Mouse (Mus musculus) myocyte (in vitro differentiated cells): Measurements from ENCODE around the gene Leng8. TPM values are rescaled to one million over a fixed set of nuclear protein-coding genes. Genes with fewer than 3 reads are reported as not detected.

Source experiments
- H3K27me3 ChIP-seq: one replicate; pipeline ENCODE4 v1.6.1; 2011; ENCODE audit not compliant: control insufficient read depth, insufficient read depth, insufficient read length
- H3K36me3 ChIP-seq: one replicate; pipeline ENCODE4 v1.6.1; 2011; ENCODE audit not compliant: control insufficient read depth, insufficient read depth
- H3K4me2 ChIP-seq: one replicate; pipeline ENCODE4 v1.6.1; 2011; ENCODE audit warnings: low read depth, control low read depth
- H3K4me3 ChIP-seq: one replicate; pipeline ENCODE4 v1.5.1; 2011; ENCODE audit warnings: mild to moderate bottlenecking, control low read depth, moderate library complexity
- H3K79me2 ChIP-seq: one replicate; pipeline ENCODE4 v1.6.1; 2011; ENCODE audit not compliant: control insufficient read depth, insufficient read depth
- H3ac ChIP-seq: one replicate; pipeline ENCODE4 v1.6.1; 2011; ENCODE audit not compliant: control insufficient read depth, insufficient read length
- CEBPB ChIP-seq: IDR thresholded peaks from 2 replicates; pipeline ENCODE4 v1.6.1; 2011; ENCODE audit warnings: mild to moderate bottlenecking, moderate library complexity; ENCODE audit not compliant: poor library complexity, insufficient read depth, severe bottlenecking
- E2F4 ChIP-seq: IDR thresholded peaks from one replicate; pipeline ENCODE4 v1.6.1; 2011; ENCODE audit warnings: mild to moderate bottlenecking, control low read depth, moderate library complexity; ENCODE audit not compliant: insufficient read depth
- MAX ChIP-seq: IDR thresholded peaks from one replicate; pipeline ENCODE4 v1.6.1; 2011; ENCODE audit warnings: low read depth, mild to moderate bottlenecking, control low read depth
- MYOD1 ChIP-seq, 3 experiments: IDR thresholded peaks; one replicate each; pipeline ENCODE4 v1.6.1; 2011; ENCODE audit warnings: control low read depth in 2 of 3, low read depth in 2 of 3, mild to moderate bottlenecking in 2 of 3, moderate library complexity in 1 of 3; ENCODE audit not compliant: insufficient read length in 2 of 3, control insufficient read depth in 1 of 3
- MYOG ChIP-seq, 3 experiments: IDR thresholded peaks; one replicate each; pipeline ENCODE4 v1.6.1; 2011; ENCODE audit warnings: control low read depth in 2 of 3, low read depth in 2 of 3, mild to moderate bottlenecking in 2 of 3; ENCODE audit not compliant: insufficient read length in 2 of 3, control insufficient read depth in 1 of 3, insufficient read depth in 1 of 3
- POLR2A ChIP-seq: IDR thresholded peaks from one replicate; pipeline ENCODE4 v1.6.1; 2011; ENCODE audit warnings: low read depth, mild to moderate bottlenecking, control low read depth, moderate library complexity; ENCODE audit not compliant: insufficient read length
- POLR2AphosphoS2 ChIP-seq: IDR thresholded peaks from one replicate; pipeline ENCODE4 v1.6.1; 2011; ENCODE audit warnings: low read depth, control low read depth; ENCODE audit not compliant: insufficient read length
- REST ChIP-seq: IDR thresholded peaks from one replicate; pipeline ENCODE4 v1.6.1; 2011; ENCODE audit warnings: mild to moderate bottlenecking, control low read depth, moderate library complexity; ENCODE audit not compliant: insufficient read depth, insufficient read length
- SRF ChIP-seq: IDR thresholded peaks from one replicate; pipeline ENCODE4 v1.6.1; 2011; ENCODE audit warnings: low read depth; ENCODE audit not compliant: control insufficient read depth, insufficient read length
- TCF12 ChIP-seq: IDR thresholded peaks from one replicate; pipeline ENCODE4 v1.6.1; 2011; ENCODE audit warnings: mild to moderate bottlenecking, control low read depth; ENCODE audit not compliant: poor library complexity, insufficient read depth, severe bottlenecking
- TCF3 ChIP-seq: IDR thresholded peaks from one replicate; pipeline ENCODE4 v1.6.1; 2011; ENCODE audit warnings: low read depth, control low read depth; ENCODE audit not compliant: insufficient read length
- USF1 ChIP-seq: IDR thresholded peaks from one replicate; pipeline ENCODE4 v1.6.1; 2011; ENCODE audit warnings: low read depth, mild to moderate bottlenecking, control low read depth, moderate library complexity
- polyA plus RNA-seq: library from polyadenylated mRNA; unstranded; fragments of >200 nt; fragmentation: generic; extraction: Trizol; gene quantifications from one replicate; pipeline ENCODE4 v1.2.1, GENCODE M21; 2012; ENCODE audit warnings: missing spikeins

The Leng8 gene
- polyA plus RNA-seq, 1 experiment = 33.3 TPM

DNA sequence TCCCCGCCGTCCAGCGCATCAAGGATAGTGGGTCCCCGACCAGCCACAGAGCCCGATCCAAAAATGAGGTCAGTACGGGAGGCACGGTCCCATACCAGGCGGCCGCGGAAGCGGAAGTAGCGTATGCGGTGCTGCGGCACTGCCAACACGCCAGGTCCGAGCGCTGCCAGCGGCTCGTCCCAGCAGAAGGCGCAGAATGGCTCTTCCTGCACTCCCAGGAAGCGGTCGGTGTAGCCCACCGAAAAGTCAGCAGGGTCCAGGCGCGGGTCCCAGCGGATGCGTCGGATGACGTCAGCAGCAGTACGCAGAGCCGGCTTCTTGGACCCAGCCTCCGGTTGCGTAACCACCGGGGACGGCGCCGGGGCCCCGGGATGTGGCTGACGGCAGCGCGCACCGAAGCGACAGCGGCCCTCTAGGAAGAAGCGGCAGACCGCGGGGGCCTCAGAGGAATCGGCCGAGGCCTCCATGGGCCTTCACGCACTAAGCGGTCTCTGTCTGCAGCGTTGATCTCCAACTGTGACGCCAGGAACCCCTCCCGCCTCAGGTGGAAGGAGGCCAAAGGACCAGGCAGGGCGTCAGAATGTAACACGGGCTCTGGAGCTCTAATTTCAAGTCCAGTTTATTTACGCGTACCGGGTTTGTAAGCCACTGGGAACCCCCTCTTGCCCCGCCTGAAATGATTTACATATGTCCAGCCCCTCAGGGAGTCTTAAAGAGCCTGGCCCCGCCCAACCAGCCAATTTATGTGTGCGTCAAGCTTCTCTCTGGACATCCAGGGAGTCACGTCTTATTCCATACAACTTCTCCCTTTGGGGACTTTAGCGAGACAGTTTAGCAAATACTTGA is 12.6 kb downstream of the Leng8 start:
- Histone ChIP-seq H3K27me3 (no peaks in the 10 kb centered on the region), H3K36me3 (peaks cover 9% of the 10 kb centered on the region)

DNA sequence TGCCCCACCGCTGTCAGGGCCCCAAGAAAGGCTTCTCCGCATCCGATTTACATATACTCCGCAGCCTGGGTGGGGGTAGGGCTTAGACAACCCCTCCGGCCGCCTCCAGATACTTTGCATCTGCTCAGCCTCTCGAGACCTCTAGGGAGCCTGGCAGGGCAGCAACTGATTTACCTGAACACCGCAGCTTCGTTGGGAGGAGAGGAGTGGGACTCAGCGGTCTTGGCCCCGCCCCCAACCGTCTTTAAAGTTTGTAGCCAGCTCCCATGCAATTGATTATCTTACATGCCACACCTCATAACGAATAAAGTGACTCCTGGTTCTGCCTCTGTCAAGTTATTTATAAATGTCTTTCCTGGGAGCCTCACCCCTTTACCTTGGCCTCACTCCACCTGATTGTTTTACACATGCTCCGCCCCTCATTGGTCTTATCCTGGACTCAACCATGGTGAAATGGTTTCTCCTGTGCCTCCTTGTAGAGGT is 13.3 kb downstream of the Leng8 start, which contains the start of gene Leng9:
Leng9 (minus strand) TSS at position 316 of the 483 bp plus-strand sequence.
- H3ac ChIP-seq = peak within 1 kb of the TSS; percentile 58

More for the DNA sequence above, 12.6 kb downstream of the Leng8 start:
- Histone ChIP-seq H3K4me3 (peak overlapping the region; percentile 76), H3K79me2 (no peaks in the 10 kb centered on the region), H3K4me2 (peak overlapping the region; percentile 73), H3ac (peak overlapping the region; percentile 58)
- TF ChIP-seq POLR2AphosphoS2 (peak; percentile 94), E2F4 (no peak), SRF (no peak), POLR2A (peak; percentile 82), CEBPB (peak; percentile 85), TCF3 (no peak), MYOG (IDR thresholded peaks at IDR 0.05; ENCODE audit: control insufficient read depth in 1 of 3, insufficient read depth in 1 of 3, insufficient read length in 2 of 3, low read depth in 2 of 3) (peak in 1 of 3 experiments; percentile 24)

DNA sequence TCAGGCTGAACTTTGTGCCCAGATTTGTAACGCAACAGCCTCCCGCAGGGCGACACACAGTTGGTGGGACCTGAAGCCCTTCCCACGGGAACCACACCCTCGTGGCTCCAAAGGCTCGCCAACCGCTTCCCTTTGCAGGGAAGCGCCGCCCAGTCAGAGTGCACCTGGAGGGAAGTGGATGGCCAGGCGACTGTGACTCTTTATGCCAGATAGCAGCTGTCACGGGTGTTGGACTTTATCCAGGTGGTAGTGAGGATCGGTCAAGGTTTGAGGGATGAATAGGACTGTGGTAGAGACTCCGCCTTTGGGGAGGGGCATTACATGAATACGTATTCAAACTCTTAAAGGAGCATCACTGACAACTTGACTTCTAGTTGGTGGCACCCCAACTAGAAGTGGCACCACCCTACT is 14.0 kb downstream of the Leng8 start:
- Histone ChIP-seq H3K4me3 (no peak overlapping the region), H3K36me3 (peaks cover 4% of the 10 kb centered on the region), H3ac (no peak overlapping the region), H3K4me2 (no peak overlapping the region), H3K79me2 (no peaks in the 10 kb centered on the region), H3K27me3 (no peaks in the 10 kb centered on the region)
- TF ChIP-seq MYOD1 (IDR thresholded peaks at IDR 0.05; ENCODE audit: control insufficient read depth in 1 of 3, insufficient read length in 2 of 3, low read depth in 2 of 3) = peak in 1 of 3 experiments; percentile 16
- peak in 1 of 3 experiments; percentile 22 for TF ChIP-seq MYOG (IDR thresholded peaks at IDR 0.05; ENCODE audit: control insufficient read depth in 1 of 3, insufficient read depth in 1 of 3, insufficient read length in 2 of 3, low read depth in 2 of 3)
- TF ChIP-seq USF1 = no peak
- no peak for TF ChIP-seq E2F4
- TF ChIP-seq MAX = no peak

More for the DNA sequence above, 13.3 kb downstream of the Leng8 start, which contains the start of gene Leng9:
- peaks cover 8% of the 10 kb centered on the region for H3K36me3 ChIP-seq
- H3K4me2 ChIP-seq = peak within 1 kb of the TSS; percentile 73
- TF ChIP-seq E2F4 (no peak), MYOG (IDR thresholded peaks at IDR 0.05; ENCODE audit: control insufficient read depth in 1 of 3, insufficient read depth in 1 of 3, insufficient read length in 2 of 3, low read depth in 2 of 3) (no peak), SRF (no peak), TCF12 (no peak), MYOD1 (IDR thresholded peaks at IDR 0.05; ENCODE audit: control insufficient read depth in 1 of 3, insufficient read length in 2 of 3, low read depth in 2 of 3) (no peak), POLR2A (no peak), REST (no peak), TCF3 (no peak), MAX (no peak), POLR2AphosphoS2 (no peak), CEBPB (no peak), USF1 (no peak)
- H3K27me3 ChIP-seq = no peaks in the 10 kb centered on the region
- H3K79me2 ChIP-seq = no peaks in the 10 kb centered on the region
- peak within 1 kb of the TSS; percentile 76 for H3K4me3 ChIP-seq

DNA sequence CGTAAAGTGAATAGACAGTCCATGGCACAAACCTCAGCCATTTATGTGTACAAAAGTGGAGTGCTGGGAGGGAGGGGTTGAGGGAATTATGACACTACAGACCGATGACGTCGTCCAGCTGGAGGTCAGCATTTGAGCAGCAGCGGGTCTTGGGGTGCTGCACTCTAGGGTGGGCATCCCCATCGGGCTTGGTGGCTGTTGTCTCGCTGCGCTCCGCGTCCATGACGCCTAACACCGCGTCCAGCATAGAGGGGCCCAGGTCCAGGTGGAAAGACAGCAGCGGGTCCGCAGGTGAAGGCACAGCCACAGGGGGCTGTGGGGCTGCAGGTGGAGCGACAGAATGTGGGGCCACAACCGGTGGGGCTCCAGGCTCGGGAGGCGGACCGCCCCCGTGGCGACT is 14.4 kb downstream of the Leng8 start:
- Histone ChIP-seq H3K79me2 (no peaks in the 10 kb centered on the region), H3K27me3 (no peaks in the 10 kb centered on the region), H3ac (no peak overlapping the region), H3K36me3 (peaks cover 1% of the 10 kb centered on the region), H3K4me3 (no peak overlapping the region), H3K4me2 (no peak overlapping the region)
- TF ChIP-seq E2F4 (no peak), MAX (no peak), CEBPB (no peak), MYOD1 (IDR thresholded peaks at IDR 0.05; ENCODE audit: control insufficient read depth in 1 of 3, insufficient read length in 2 of 3, low read depth in 2 of 3) (no peak), USF1 (no peak), POLR2A (no peak), TCF12 (no peak), REST (no peak)

DNA sequence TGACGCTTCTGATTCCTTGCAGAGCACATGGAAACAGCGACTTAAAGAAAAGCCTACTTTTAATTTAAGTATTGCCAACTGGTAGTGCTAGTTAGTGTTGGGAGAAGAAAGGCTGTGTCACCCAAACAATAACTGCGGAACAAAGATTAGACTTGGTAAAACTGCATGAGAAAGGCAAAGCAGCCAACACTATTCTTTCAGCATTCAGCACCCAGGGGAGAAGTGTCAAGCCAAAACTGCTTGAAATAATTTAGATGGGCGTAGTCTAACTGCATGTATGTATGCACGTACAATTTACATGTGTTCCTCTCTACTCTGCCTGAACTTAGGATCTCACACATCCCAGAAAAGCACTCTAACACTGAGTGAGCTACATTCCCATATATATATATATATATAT is 17.5 kb downstream of the Leng8 start:
- Histone ChIP-seq H3K36me3 (no peaks in the 10 kb centered on the region), H3K79me2 (no peaks in the 10 kb centered on the region), H3ac (no peak overlapping the region), H3K27me3 (no peaks in the 10 kb centered on the region), H3K4me2 (no peak overlapping the region), H3K4me3 (no peak overlapping the region)
- TF ChIP-seq MAX = no peak
- TF ChIP-seq TCF12 = no peak
- TF ChIP-seq POLR2AphosphoS2 = no peak
- no peak for TF ChIP-seq POLR2A
- no peak for TF ChIP-seq TCF3
- TF ChIP-seq SRF = no peak
- TF ChIP-seq MYOD1 (IDR thresholded peaks at IDR 0.05; ENCODE audit: control insufficient read depth in 1 of 3, insufficient read length in 2 of 3, low read depth in 2 of 3) = no peak
- no peak for TF ChIP-seq USF1
- no peak for TF ChIP-seq CEBPB
- no peak for TF ChIP-seq E2F4
- TF ChIP-seq REST = no peak
- no peak for TF ChIP-seq MYOG (IDR thresholded peaks at IDR 0.05; ENCODE audit: control insufficient read depth in 1 of 3, insufficient read depth in 1 of 3, insufficient read length in 2 of 3, low read depth in 2 of 3)
